Mouse (Mus musculus) hindbrain, postnatal 0 days (tissue): Measurements from ENCODE around the gene Shoc2. TPM values are rescaled to one million over a fixed set of nuclear protein-coding genes. Genes with fewer than 3 reads are reported as not detected.

Source experiments
- ATAC-seq: fragments of 200-750 bp; cut with Nextera tagmentation; 2 replicates; pipeline ENCODE4 v1.8.0; 2017; ENCODE audit warnings: mild to moderate bottlenecking, moderate TSS enrichment, moderate library complexity
- DNase-seq: peaks from one replicate; pipeline ENCODE4 v3.0.0-alpha.2; 2015; ENCODE audit warnings: low spot score
- H3K27ac ChIP-seq: fragments of 300-500 bp; sonication (generic); 2 replicates; pipeline ENCODE4 v1.5.1; 2014; ENCODE audit warnings: mild to moderate bottlenecking
- H3K27me3 ChIP-seq: fragments of 300-500 bp; sonication (generic); 2 replicates; pipeline ENCODE4 v1.6.1; 2014; ENCODE audit warnings: low read length, mixed read lengths; ENCODE audit not compliant: insufficient read depth
- H3K36me3 ChIP-seq: fragments of 300-500 bp; sonication (generic); 2 replicates; pipeline ENCODE4 v1.6.1; 2014; ENCODE audit warnings: low read length, mixed read lengths; ENCODE audit not compliant: insufficient read depth
- H3K4me1 ChIP-seq: fragments of 300-500 bp; sonication (generic); 2 replicates; pipeline ENCODE4 v1.6.1; 2014; ENCODE audit warnings: antibody characterized with exemption, low read length, mixed read lengths; ENCODE audit not compliant: insufficient read depth
- H3K4me2 ChIP-seq: fragments of 300-500 bp; sonication (generic); 2 replicates; pipeline ENCODE4 v1.6.1; 2014; ENCODE audit warnings: low read depth, mild to moderate bottlenecking, low read length, moderate library complexity, mixed read lengths
- H3K4me3 ChIP-seq: fragments of 300-500 bp; sonication (generic); 2 replicates; pipeline ENCODE4 v1.5.1; 2014; ENCODE audit warnings: low read length
- H3K9ac ChIP-seq: fragments of 300-500 bp; sonication (generic); replicated peaks from 2 replicates; pipeline ENCODE4 v1.6.1; 2014; ENCODE audit warnings: mild to moderate bottlenecking, low read length, moderate library complexity, mixed read lengths
- H3K9me3 ChIP-seq: fragments of 300-500 bp; sonication (generic); 2 replicates; pipeline ENCODE4 v1.6.1; 2016; ENCODE audit warnings: low read length, mixed read lengths
- CTCF ChIP-seq: IDR thresholded peaks from 2 replicates; pipeline ENCODE4 v1.5.1; 2016; ENCODE audit warnings: antibody characterized with exemption, control low read depth, low read depth
- WGBS: fragments of 180-500 bp; shearing (Covaris S2); extraction: QIAGEN DNeasy Blood & Tissue Kit; methylation state at CpG from one replicate; pipeline ENCODE4 v1.1.7; 2014; 5-methylcytosine and 5-hydroxymethylcytosine counted together
- polyA plus RNA-seq: library from polyadenylated mRNA; unstranded; fragments of >200 nt; fragmentation: Nextera tagmentation; extraction: Ambion mirVana; gene quantifications from 2 replicates; pipeline ENCODE4 v1.2.1, GENCODE M21; 2015
- total RNA-seq: library from RNA; depleted of rRNA; stranded (reverse); fragments of >200 nt; gene quantifications from 2 replicates; pipeline ENCODE4 v1.2.3, GENCODE M21; 2014; rRNA removed

The Shoc2 gene
- 66.1 and 69.8 TPM in 2 replicates for total RNA-seq
- polyA plus RNA-seq = 44.0 and 47.7 TPM in 2 replicates

DNA sequence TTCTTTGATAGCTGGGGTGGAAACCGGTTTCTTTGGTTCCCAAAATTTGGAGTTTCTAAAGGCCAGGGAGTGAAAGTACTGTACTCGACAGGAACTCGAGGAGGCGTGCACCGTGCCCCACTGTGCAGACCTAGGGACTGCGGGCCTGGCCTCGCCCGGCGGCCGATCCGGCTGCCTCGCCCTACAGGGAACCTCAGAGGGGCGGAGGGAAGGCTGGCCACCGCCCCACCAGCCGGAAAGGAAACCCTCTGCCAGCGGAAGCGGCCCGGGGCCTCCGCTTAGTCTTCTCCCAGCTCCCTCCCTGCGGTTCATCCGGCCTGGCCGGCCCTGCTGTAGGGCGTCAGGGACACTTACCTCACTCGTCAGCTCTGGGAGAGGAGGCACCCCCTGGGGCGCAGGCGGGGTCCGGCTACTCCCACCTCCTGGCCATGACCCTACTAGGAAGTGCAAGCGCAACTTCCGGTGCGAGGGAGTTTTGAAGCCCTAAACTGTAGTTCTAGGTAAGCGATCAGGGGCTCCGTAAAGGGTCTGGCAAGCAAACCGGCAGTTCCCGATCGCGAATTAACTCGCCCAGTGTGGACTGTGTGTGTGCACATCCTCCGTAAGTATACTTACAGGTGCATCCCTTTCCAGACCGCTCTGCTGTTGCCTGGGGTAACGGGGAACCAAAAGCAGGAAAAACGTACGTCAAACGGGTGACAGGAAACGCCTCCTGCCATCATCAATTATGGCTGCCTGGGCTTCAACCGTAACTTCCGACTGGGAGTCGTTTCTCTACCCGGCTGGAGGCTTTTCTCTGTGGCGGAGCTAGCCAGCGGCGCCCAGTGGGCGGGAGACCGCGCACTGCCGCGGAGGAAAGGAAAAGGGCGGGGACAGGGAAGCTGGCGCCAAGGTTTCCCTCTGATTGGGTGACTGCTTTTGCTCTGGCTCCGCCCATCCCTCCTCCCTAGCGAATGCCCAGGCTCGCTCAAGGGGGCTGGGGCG, at the start of gene Shoc2, which contains the start of gene Bbip1:
Gene Shoc2, plus strand, starts transcription at position 505 of the 984 bp plus-strand sequence.
Gene Bbip1, minus strand, starts transcription at position 826 of the 984 bp plus-strand sequence.
- H3K9me3 ChIP-seq = no peaks in the 10 kb centered on the region
- peaks cover 3% of the 10 kb centered on the region; the same call in 1 of the 2 replicates for H3K36me3 ChIP-seq
- peak; percentile 96 for ATAC-seq
- H3K9ac ChIP-seq = peak within 1 kb of the TSS; percentile 96
- peak; percentile 40; the same call in 1 of the 2 replicates for TF ChIP-seq CTCF
- H3K27ac ChIP-seq = peak within 1 kb of the TSS; percentile 98
- H3K27me3 ChIP-seq = no peaks in the 10 kb centered on the region
- DNase-seq = peak; percentile 100
- peak within 1 kb of the TSS; percentile 97 for H3K4me3 ChIP-seq
- peak within 1 kb of the TSS; percentile 74 for H3K4me2 ChIP-seq
- peaks cover 11% of the 10 kb centered on the region; the same call in 1 of the 2 replicates for H3K4me1 ChIP-seq
- under 1% methylated on average over 61 of the region's 62 CpGs for WGBS

GRCm38 (mm10) chr19:53894538-53895121, 49.5 kb upstream of the Shoc2 start:
- H3K27me3 ChIP-seq = no peaks in the 10 kb centered on the region
- H3K4me1 ChIP-seq = no peaks in the 10 kb centered on the region
- no peak overlapping the region for H3K4me2 ChIP-seq
- H3K9ac ChIP-seq = no peak overlapping the region
- no peak overlapping the region for H3K4me3 ChIP-seq
- ATAC-seq (no peak), DNase-seq (no peak)
- WGBS = 75% methylated on average over 12 of the region's 12 CpGs
- 0 out of 2 replicates have a peak overlapping the region, but pooled peaks have one; percentile 33 for H3K27ac ChIP-seq
- no peak for TF ChIP-seq CTCF
- no peaks in the 10 kb centered on the region for H3K36me3 ChIP-seq
- no peaks in the 10 kb centered on the region for H3K9me3 ChIP-seq

DNA sequence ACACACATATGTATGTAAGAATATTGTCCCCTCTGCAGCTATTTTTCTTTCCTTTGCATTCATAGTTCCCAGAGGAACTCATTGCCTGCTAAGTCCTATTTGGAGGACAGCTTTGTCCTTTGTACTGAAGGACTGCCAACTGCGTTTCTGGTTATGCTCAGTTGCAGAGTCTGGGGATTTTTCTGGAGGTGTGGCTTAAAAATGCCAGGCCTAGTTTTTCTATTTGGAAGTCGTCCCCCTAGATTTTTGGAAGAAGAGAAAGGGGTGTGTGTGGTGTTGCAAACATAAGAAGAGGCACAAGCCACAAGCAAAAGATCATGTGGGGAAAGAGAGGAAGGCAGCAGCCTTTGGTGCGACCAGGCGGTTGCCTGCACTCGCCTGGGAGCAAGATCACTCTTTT, 46.1 kb upstream of the Shoc2 start:
- H3K36me3 ChIP-seq = no peaks in the 10 kb centered on the region
- DNase-seq = no peak
- no peak overlapping the region for H3K27ac ChIP-seq
- H3K4me2 ChIP-seq = no peak overlapping the region
- H3K27me3 ChIP-seq = no peaks in the 10 kb centered on the region
- H3K9ac ChIP-seq = no peak overlapping the region
- no peak overlapping the region for H3K4me3 ChIP-seq
- 77% methylated on average over 5 of the region's 5 CpGs for WGBS
- TF ChIP-seq CTCF = no peak
- H3K4me1 ChIP-seq = peaks cover 7% of the 10 kb centered on the region
- no peak for ATAC-seq
- no peaks in the 10 kb centered on the region for H3K9me3 ChIP-seq

GRCm38 (mm10) chr19:53898498-53898897, 45.6 kb upstream of the Shoc2 start:
- DNase-seq (no peak), ATAC-seq (no peak)
- Histone ChIP-seq H3K9me3 (no peaks in the 10 kb centered on the region), H3K36me3 (no peaks in the 10 kb centered on the region), H3K27ac (no peak overlapping the region), H3K27me3 (no peaks in the 10 kb centered on the region), H3K4me2 (no peak overlapping the region), H3K4me1 (peaks cover 7% of the 10 kb centered on the region), H3K4me3 (no peak overlapping the region), H3K9ac (no peak overlapping the region)
- no peak for TF ChIP-seq CTCF
- WGBS = 76% methylated on average over 4 of the region's 4 CpGs

DNA sequence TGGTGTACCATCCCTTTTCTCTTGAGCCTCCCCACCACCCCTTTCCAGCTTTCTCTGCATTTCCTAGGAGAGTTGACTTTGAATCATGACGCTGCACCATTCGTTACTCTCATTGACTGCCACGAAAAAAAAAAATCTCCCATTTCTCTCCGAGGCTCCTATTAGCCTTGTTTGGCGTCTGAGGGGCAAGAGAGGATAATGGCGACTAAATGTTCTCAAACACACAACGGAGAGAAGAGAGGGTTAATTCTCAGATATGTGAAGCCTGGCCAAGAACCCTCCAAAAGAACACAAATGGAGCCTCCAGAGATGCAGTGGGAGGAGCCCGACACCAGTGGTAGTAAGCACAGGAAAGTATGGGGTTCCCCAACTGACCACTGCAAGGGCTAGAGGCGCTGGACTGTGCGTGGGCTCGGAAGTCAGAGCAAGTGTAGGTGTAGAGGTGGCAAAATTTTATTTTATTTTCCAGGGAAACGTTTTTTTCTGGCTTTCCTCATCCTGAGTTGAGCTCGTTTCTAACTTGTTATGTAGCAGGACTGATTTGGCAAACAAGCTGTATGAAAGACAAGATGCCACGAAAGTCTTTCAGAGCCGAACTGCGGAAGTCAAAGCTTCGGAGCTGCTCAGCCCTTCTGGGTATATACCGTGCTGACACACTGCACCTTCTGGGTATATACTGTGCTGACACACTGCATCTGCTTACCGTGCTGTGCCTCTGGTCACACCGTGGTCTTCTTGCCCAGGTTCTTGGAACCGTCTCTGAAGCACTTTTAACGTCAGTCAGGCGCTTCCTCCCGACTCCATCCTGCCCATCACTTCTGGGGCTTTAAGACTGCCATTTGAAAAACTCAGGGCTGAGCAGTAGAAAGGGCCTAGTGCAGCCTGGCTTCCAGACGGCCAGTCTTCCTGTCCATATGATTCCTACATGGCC, 44.9 kb upstream of the Shoc2 start:
- Histone ChIP-seq H3K27me3 (no peaks in the 10 kb centered on the region), H3K36me3 (no peaks in the 10 kb centered on the region), H3K4me3 (no peak overlapping the region), H3K9me3 (no peaks in the 10 kb centered on the region), H3K4me2 (no peak overlapping the region), H3K27ac (no peak overlapping the region), H3K4me1 (peaks cover 7% of the 10 kb centered on the region), H3K9ac (no peak overlapping the region)
- ATAC-seq = no peak
- no peak for TF ChIP-seq CTCF
- 84% methylated on average over 25 of the region's 25 CpGs for WGBS
- DNase-seq = no peak
